Mouse (Mus musculus) G1E (cell line): ENCODE measurements around the gene Hsd17b2.

Source experiments
- CTCF ChIP-seq: IDR thresholded peaks from 2 replicates; pipeline ENCODE4 v1.5.1; 2012; ENCODE audit warnings: low read depth, low read length, inconsistent platforms, mixed read lengths
- GATA1 ChIP-seq: IDR thresholded peaks from 2 replicates; pipeline ENCODE4 v1.6.1; 2012; ENCODE audit warnings: borderline replicate concordance, low read length, inconsistent platforms, mixed read lengths
- GATA2 ChIP-seq: IDR thresholded peaks from 2 replicates; pipeline ENCODE4 v1.6.1; 2012; ENCODE audit warnings: low read depth, low read length, inconsistent platforms, borderline replicate concordance
- POLR2AphosphoS5 ChIP-seq: IDR thresholded peaks from 2 replicates; pipeline ENCODE4 v1.6.1; 2012; ENCODE audit warnings: low read depth, low read length, inconsistent platforms; ENCODE audit not compliant: insufficient replicate concordance
- TAL1 ChIP-seq: conservative IDR thresholded peaks from 2 replicates; pipeline ENCODE4 v1.6.1; 2012; ENCODE audit warnings: low read depth, low read length, inconsistent platforms, mixed read lengths

GRCm38 (mm10) chr8:117768971-117769370 is 67.3 kb downstream of the Hsd17b2 start:
- TF ChIP-seq CTCF, result no peak
- TF ChIP-seq POLR2AphosphoS5, result no peak
- TF ChIP-seq TAL1, result no peak
- no peak for TF ChIP-seq GATA1
- no peak for TF ChIP-seq GATA2
